Mouse (Mus musculus) left cerebral cortex, adult 18-20 months (tissue): ENCODE measurements around the gene Dnajc6. TPM values are rescaled to one million over a fixed set of nuclear protein-coding genes. Genes with fewer than 3 reads are reported as not detected.

Source experiments
- DNase-seq, 2 experiments: peaks; one replicate each; pipeline ENCODE4 v3.0.0; 2021 to 2022; ENCODE audit warnings: low spot score in 2 of 2, mixed read lengths in 1 of 2
- total RNA-seq, 2 experiments: library from RNA; stranded (reverse); gene quantifications; 2 replicates each; pipeline ENCODE4 v1.2.3; 2021

The Dnajc6 gene
- total RNA-seq, 2 experiments from 2014 or later, result 306 to 307 TPM

- DNase-seq, result no peak
These were observed 186.6 kb downstream of the Dnajc6 start for GRCm38 (mm10) chr4:101683086-101683485.

- DNase-seq, result no peak
These were observed 188.4 kb downstream of the Dnajc6 start for GRCm38 (mm10) chr4:101684821-101685220.

- no peak for DNase-seq
These were observed 189.9 kb downstream of the Dnajc6 start for GRCm38 (mm10) chr4:101686227-101686810.

GRCm38 (mm10) chr4:101689241-101689640 lies 192.8 kb downstream of the Dnajc6 start:
- no peak for DNase-seq

- DNase-seq, result no peak
These were observed 193.2 kb downstream of the Dnajc6 start for GRCm38 (mm10) chr4:101689645-101690044.

Other genes starting within 250 kb of the Dnajc6 start
- 100 to 1,000 TPM; 125 to 129 TPM for gene Jak1, start 231.4 kb upstream of the Dnajc6 start, total RNA-seq
- 10 to 100 TPM; 40.4 to 55.9 TPM for gene Ak4, start 77.4 kb upstream of the Dnajc6 start, total RNA-seq
- 10 to 100 TPM; 25.8 to 26.9 TPM for gene Leprot, start 151.1 kb downstream of the Dnajc6 start, total RNA-seq
- 1 to 10 TPM; 4.4 to 7.0 TPM for gene Lepr, start 220.8 kb downstream of the Dnajc6 start, total RNA-seq